Mouse (Mus musculus) G1E (cell line): ENCODE measurements around the gene Cd300ld5.

Source experiments
- CTCF ChIP-seq: IDR thresholded peaks from 2 replicates; pipeline ENCODE4 v1.5.1; 2012; ENCODE audit warnings: low read depth, low read length, inconsistent platforms, mixed read lengths
- GATA1 ChIP-seq: IDR thresholded peaks from 2 replicates; pipeline ENCODE4 v1.6.1; 2012; ENCODE audit warnings: borderline replicate concordance, low read length, inconsistent platforms, mixed read lengths
- GATA2 ChIP-seq: IDR thresholded peaks from 2 replicates; pipeline ENCODE4 v1.6.1; 2012; ENCODE audit warnings: low read depth, low read length, inconsistent platforms, borderline replicate concordance
- POLR2AphosphoS5 ChIP-seq: IDR thresholded peaks from 2 replicates; pipeline ENCODE4 v1.6.1; 2012; ENCODE audit warnings: low read depth, low read length, inconsistent platforms; ENCODE audit not compliant: insufficient replicate concordance
- TAL1 ChIP-seq: conservative IDR thresholded peaks from 2 replicates; pipeline ENCODE4 v1.6.1; 2012; ENCODE audit warnings: low read depth, low read length, inconsistent platforms, mixed read lengths

DNA sequence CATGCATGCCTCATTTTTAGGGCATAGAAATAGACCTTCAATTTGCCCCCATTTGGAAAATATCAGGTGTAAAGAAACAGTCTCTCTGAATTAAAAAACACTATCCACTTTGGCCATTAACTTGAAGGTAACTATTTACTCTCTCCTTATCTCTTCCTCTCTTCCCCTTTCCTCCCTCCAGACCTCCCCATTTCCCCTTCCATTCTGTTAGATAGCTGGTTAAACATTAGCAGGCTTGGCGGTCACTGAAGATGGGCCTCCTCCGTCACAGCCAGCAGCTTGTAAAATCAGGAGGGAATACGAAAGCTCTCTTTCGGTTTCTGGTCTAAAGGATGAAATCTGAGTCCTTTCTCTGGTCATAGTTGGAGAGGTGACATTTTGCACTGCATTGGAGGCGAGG, 38.3 kb upstream of the Cd300ld5 start:
- TF ChIP-seq CTCF (no peak), GATA1 (no peak), POLR2AphosphoS5 (no peak), GATA2 (no peak), TAL1 (no peak)
